Mouse (Mus musculus) natural killer cell, adult 2 months (primary cell): ENCODE measurements around the gene Arhgef33.
"Not testable (repeated sequence)": the region's sequence is repeated elsewhere in the genome, so short reads cannot be mapped to it uniquely, and the experiment has no call there.

ENCODE experiments used
- DNase-seq, 2 experiments: peaks; one replicate each; pipeline ENCODE4 v3.0.0; 2022; ENCODE audit warnings: low spot score in 2 of 2

Arhgef33 gene

DNA sequence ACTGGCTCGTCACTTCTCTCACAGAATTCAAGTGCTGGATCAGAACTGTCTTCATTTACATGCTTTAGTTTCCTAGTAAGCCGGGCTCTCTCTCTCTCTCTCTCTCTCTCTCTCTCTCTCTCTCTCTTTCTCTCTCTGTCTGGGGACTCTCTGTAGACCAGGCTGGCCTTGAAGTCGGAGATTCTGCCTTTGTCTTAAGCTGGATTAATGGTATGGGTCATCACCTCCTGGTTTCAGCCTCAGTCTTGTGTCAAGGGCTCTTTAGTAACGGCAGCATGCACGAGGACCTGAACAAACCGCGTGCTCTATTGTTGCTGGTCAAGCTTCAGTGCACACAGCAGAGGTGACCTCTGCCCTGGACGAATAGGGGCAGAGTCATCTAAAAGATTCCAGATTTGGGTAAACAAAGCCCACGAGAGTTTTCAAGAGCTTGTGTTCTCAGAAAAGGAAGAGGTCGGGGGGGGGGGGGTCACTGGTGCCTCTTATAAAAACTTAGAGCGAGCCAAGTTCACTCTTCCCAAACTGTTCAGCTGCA lies 39.5 kb downstream of the Arhgef33 start:
- no peak for DNase-seq

DNA sequence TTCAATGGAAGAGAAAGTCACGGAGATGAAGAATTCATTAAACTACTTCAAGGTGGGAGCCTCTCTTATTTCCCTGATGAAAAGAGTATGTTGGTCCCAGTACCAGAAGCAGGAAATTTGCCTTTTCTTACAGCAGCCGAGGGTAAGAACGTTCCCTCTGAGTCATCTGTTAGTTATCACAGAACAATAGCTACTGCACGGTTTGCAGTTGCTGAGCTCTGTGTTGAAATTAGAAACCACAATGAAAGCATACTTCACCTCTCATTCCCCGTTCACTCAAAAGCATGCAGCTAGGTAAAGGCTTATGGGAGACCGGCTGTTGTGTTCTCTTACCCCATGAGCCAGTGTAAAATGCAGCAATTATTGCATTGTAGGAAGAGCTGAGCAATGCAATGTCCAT lies 40.0 kb downstream of the Arhgef33 start:
- DNase-seq: no peak

DNA sequence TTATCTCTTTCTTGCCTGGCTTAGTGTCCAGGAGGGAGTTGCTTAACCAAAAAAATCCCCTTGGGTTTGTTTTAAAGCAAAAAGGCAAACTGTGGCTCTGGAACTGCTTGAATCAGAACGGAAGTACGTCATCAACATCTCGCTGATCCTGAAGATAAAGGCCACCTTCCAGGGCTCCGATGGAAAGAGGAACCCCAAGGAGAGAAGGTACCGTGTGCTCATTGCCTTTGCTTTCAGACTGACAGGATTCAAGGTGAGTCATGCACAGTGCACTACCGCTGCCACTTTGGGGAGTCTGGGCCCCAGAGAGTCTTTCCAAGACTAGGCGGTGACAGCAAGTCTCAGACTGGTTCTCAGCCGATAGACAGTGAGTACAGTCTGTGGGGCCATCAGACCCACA lies 53.0 kb downstream of the Arhgef33 start:
- no peak for DNase-seq

DNA sequence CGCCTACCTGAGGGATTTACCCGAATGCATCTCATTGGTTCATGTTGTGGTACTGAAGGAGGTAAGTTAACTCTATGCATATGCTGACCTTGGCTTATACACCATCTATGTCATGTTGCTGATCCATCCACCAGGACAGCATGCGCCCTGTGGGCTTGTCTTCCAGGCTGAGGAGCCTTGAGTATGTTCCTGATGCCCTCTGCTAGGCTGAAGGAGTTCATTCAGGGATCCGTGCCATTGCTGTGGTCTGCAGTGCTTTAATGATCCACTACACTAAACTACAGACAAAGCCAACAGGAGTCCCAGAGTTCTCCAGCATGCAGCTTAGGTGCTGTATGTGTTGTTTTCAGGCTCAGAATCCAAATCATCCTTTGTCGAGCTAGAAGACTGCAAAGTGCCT lies 60.1 kb downstream of the Arhgef33 start:
- DNase-seq: no peak

DNA sequence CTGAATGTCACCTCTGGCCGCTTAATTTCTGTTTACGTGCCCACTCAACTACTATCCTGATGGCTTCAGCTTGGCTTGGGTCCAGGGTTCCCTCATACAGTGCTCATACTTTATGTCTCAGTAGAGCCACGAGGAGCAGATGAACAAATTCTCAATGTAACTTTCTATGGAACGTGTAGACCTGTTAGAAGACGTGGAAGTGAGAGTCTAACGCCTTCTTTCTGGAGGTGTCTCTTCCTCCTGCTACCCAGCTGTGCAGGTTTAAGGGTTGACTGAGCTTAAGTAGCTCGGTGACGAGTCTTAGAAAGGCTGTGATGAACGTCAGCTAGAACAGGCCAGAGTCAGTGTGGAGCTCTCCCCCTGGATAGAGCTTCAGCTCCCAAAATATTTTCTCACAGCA lies 61.4 kb downstream of the Arhgef33 start:
- DNase-seq: no peak

DNA sequence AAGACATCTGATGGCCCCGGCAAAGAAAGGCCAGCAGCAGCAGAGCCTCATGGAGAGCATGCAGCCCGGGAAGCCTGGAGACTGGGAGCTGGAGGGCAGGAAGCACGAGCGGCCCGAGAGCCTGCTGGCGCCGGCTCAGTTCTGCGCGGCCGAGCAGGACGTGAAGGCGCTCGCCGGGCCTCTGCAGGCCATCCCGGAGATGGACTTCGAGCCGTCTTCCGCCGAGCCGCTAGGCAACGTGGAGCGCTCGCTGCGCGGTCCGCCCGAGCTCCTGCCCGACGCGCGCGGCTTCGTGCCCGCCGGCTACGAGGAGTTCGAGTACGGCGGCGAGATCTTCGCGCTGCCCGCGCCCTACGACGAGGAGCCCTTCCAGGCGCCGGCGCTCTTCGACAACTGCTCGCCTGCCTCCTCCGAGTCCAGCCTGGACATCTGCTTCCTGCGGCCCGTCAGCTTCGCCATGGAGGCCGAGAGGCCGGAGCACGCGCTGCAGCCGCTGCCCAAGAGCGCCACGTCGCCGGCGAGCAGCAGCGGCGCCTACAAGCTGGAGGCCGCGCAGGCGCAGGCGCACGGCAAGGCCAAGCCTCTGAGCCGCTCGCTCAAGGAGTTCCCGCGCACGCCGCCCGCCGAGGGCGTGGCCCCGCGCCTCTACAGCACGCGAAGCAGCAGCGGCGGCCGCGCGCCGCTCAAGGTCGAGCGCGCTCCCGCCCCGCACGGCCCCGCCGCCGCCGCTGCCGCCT lies 66.0 kb downstream of the Arhgef33 start, which contains the start of gene Gm10190:
TSS of gene Gm10190 (minus strand) at position 553 of the 737 bp plus-strand sequence.
- DNase-seq: peak; percentile 61 to 81

DNA sequence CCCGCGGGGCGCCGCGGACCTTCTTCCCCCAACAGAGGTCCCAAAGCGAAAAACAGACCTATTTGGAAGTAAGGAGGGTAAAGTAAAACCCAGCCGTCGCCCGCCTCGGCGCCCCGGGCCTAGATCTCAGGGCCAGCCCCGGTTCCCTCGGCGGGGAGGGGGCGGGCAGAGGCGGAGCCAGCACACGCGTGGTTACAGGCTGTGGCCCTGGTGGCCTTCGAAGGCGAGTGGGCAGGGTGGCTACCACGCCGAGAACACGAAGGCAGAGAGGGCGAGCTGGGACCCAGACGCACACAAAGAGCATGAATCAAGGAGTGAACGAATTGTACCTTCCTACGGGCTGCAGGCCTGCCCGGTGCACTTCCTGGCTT lies 66.5 kb downstream of the Arhgef33 start:
- DNase-seq: no peak

DNA sequence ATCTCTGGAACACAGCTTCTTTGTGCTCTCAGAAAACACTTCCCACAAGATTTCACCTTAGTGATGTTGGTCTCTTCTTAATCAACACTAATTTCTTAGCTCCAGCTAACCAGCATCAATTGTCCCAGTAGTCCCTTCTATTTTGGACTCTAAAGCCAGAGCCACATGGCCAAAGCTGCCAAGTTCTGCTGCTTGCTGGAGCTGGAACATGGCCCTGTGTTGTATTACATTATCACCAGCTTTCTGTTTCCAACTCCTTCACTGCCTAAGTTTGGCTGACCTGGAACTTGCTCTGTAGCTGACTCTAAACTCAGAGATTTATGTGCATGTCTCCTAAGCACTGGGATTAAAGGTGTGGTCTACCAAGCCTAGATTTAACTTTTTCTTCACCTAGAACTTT lies 71.2 kb downstream of the Arhgef33 start:
- not testable (repeated sequence) for DNase-seq

DNA sequence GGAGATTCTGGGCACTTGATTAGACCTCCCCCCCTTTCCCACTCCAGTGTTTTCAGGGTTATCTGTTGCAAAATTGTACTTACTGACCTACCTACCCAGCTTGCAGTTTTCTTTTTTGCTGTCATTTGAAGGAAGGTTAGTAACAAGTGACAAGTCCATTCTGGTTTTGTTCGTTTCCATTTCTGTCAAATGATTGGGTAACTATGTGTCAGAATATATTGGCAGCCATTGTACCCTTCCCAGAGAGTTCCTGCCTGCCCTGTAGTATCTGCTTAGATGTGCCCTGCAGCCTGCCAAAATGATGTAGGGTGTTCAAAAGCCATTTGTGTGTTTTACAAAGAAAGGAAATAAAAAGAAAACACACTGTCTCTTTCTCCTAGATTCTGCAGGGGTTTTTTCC lies 78.5 kb downstream of the Arhgef33 start:
- no peak for DNase-seq

DNA sequence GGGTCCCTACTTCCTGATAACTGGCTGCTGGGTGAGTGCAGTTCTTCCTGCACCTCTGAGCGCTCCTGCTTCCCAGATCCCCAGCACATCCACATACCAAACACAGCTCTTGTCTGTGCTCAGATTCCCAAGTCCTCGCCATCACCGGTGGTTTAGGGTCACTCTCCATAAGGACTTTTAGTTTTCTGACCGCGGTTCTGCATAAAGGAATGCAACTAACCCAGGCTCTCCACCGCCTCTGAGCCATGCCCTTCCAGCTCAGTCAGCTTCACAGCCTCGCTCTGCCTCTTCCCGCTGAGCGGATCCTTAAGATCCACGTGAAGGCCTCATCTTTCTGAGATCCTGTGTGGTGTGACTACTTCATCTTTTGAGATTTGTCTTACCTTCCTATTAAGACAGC lies 82.8 kb downstream of the Arhgef33 start:
- no peak for DNase-seq

DNA sequence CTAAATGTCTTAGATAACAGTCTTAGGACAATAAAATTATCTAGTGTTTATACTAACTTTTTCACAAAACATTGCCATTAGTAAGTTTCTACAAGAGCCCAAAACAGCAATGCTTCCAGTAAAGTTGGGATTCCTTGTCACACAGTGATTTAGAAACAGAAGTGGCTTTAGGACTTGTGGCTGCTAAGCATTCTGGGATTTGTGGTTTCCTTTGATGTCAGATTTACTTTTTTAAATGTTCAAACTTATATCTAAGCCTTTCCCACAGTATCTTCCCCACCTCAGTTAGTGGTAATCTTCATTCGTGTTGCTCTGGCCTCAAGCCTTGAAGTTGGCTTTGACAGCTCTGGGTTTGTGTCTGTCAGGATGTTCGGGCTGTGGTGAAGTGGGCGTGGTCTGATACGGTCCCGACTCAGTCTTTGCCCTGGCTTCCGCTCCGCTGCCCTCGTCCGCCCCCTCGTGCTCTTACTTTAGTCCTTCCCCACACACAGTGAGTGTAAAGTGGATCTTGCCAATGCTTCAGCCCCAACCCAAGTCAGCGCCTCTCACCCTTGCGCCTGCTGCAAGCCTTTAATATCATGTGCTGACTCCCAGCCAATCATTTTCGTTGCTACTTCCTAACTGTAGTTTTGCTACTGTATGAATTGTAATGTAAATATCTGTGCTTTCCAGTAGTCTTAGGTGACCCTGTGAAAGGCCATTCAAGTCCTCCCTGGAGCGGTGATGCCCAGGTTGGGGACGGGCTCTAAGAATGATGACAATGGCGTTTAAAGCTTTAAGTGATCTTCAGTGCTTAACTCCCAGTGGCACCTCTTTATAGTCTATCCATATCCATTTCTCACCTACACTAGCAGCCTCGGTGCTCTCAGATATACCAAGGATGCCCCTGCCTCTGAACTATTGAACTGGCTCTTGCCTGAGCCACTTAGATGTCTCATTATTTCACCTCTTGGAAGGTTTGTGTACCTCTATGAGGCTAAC lies 84.5 kb downstream of the Arhgef33 start:
- DNase-seq: peak; percentile 63 to 70

DNA sequence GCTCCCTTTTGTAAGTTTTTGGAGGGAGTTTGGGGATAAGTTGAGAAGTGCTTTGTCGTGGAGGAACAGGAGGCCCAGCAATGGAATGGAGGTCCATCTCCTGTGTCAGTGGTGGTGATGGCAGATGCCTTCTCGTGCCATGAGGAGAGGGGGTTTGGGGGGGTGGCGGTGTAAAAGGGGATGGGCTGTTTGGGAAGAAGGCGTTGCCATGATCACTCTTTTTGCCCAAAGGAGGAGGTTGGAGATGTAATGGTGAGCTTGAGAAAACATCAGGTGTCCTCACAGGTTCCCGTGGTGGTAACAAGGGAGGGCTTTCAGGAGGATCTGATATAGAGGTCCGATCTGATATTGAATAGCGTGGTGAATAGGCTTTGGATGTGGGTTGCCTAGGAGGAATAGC lies 91.0 kb downstream of the Arhgef33 start:
- DNase-seq: no peak

DNA sequence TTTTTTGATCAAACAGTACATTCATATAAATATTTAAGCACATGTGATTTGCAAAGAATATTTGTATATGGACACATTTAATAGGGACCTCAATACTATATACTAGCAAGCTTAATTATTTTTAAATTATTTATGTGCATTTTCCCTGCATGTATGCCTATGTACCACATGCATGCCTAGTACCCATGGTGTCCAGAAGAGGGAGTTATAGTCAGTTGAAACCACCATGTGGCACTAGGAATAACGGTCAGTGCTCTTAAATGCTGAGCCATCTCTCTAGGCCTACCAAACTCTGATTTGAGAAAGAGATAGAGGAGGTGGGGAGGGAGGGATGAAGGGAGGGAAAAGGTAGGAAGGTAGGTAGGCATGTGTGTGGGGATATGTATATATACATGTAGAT lies 104.0 kb downstream of the Arhgef33 start:
- DNase-seq: no peak

DNA sequence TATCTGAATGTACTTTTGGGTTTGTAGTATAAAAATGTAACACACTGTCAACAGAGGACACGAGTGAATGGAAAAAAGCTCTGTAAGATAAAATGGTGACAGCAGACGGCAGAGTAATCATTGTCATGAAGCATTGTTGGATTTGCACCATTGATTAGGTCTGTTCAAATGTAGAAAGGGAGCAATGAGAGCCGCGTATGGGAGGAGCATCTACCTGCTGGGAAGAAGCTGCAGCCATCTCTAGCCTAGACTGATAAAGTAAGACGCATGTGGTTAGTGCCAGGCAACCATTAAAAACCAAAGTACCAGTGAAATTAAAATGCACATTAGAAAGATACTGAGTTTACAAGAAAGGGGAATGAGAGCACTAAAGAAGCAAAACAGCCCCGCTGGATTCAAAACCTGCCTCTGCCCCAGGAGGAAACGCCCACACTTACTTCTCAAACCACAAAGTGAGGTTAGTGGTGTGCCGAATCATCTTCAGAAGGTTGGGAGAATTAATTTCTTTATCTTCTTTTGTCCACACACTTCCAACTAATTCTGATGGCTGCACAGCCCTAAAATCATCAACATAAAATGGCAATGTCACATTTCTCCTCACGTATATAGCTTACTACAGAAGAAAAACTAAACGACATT lies 111.5 kb downstream of the Arhgef33 start:
- no peak for DNase-seq

DNA sequence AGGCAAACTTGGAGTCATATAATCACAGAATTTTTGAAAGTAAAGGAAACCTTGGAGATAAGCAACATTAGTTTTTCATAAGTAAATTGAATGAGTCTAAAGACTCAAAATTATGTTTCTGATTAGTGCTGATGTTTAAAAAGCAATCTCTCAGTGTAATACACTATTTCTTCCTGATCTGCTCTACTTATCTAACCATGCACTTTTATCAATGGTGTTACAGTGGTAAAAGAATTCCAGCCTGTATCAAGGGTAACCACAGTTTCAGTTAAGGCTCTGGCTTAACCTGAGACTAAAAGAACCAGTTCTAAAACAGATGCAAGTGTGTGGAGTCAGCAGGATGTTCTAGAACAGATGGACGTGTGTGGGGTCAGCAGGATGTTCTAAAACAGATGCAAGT lies 113.8 kb downstream of the Arhgef33 start:
- DNase-seq: no peak

DNA sequence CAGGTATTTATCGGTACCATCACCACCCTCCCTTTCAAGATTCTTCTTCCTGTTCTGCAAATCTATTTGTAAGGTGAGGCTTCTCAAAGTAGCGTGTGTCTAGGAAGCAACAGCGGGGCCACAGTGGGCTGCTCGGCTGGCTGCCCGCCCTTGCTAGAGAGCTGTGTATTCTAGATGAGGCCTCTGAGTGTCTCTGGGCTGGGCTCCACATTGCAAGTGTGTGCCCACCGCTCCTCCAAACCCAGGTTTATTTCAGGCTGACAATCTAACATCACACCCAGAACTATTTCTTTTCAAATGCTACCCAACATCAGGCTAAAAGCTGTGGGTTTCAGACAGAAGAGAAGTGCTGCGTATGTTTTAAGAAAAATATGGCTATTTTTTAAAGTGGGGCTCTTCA lies 119.0 kb downstream of the Arhgef33 start:
- no peak for DNase-seq

DNA sequence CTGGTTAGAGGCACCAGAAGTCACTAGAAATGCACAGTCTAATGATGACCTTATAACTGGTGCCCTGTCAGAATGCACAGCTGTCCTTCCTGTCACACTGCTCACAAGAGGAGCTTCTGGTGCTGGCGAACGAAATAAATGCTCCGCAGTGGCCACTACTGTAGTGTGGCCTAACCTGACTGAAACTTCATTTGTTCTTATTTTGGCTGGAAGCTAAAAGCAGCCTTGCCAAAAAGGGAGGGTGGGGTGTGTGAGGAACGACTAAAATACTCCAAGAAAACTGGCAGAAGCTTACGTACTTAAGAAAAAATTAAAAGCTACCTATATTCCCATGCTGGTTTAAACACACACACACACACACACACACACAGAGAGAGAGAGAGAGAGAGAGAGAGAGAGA lies 119.7 kb downstream of the Arhgef33 start:
- no peak for DNase-seq

DNA sequence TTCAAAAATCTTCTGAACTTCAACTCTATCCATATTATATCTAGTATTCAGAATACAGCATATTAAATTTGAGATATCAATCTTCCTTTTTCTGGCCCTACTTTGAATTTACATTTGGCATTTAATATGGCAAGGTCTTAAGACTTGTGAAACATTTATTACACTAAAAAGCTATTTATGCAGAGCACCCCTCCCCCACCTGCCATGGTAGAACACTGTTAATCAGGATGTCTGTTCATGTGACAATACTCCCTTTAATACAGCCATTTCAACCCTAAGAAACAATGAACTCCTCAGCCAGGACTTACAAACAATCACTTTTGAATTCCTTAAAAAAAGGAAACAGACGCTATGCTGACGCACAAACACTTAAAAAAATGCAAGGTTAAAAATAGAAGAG lies 120.8 kb downstream of the Arhgef33 start:
- no peak for DNase-seq

DNA sequence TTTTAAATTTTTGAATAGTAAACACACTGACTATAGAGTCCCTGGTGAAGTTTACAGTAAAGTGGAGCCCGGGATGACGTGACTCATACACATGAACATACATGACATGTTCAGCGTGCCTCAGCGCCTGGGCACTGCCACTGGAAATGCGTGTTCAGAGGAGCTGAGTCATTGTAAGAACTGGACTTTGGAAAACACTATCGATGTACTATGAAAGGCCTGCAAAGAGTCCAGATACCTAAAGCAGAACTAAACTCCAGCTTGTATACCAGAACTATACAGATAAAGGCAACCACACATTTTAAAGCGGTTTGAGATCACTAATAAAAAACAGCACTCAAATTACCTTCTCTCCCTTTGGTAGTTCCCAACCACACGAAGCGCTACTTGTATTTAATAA lies 124.8 kb downstream of the Arhgef33 start:
- DNase-seq: no peak

DNA sequence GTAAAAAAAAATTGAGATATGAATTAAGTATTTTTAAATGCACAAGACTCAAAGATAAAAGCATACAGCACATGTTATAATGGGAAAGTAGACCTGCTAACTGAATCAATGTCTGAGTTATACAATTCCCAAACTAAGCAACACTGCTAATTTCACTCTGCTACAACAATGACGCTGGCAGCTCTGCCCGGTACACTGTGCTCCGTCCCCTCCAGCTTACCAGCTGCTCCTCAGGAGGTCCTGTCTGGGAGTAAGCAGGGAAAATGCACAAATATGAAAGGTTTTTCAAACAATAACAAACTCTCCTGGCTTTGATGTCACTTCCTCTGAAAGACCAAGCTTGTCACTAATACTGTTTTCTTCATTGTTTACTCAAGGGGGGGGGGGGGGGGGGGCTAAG lies 127.2 kb downstream of the Arhgef33 start:
- no peak for DNase-seq

DNA sequence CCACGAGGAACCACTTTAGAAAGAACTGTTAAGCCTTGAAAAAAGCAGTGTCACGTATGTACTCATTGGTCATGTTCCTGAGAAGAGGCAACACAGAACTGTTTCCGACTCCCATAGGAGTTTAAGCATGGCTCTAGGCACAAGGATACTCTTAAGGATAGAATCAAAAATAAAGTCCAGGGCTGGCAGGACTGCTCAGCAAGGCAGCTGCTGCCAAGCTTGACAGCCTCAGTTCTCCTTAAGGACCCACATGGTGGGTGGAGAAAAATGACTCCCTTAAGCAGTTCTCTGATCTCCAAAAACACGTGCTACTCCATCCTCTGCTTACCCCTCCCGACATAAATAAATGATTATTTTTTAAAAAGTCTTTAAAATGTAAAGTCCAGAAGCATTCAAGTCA lies 128.5 kb downstream of the Arhgef33 start:
- DNase-seq: no peak

DNA sequence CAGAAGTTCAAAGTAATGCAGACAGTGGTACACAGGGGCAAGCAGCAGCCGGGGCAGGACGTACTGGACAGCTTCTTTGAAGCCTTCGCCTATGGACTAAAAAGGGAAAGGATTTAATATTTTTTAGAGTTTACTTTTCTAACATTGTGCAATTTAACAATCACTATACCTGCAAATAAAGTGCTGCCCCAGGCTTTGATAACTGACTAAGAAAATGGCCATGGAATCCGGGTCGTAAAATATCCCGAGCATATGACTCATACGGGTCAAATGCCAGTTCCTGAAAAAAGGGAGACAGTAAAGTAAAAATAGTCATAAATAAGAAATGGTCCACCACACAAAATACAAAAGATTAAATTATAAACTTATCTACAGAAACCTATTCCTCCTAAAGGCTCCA lies 138.2 kb downstream of the Arhgef33 start:
- DNase-seq: no peak
